Mouse (Mus musculus) liver, adult 2 months (tissue): ENCODE measurements around the gene Gclc.

ENCODE experiments used
- CTCF ChIP-seq: fragments of 200-500 bp; IDR thresholded peaks from 2 replicates; pipeline ENCODE4 v1.5.1; 2011; ENCODE audit warnings: low read depth, low read length, control low read depth
- POLR2A ChIP-seq: fragments of 200-500 bp; IDR thresholded peaks from 2 replicates; pipeline ENCODE4 v1.6.1; 2011; ENCODE audit warnings: low read length, control low read depth; ENCODE audit not compliant: insufficient read depth; ENCODE audit errors: extremely low read depth

GRCm38 (mm10) chr9:77835122-77835521 is 80.8 kb downstream of the Gclc start:
- TF ChIP-seq CTCF (no peak), POLR2A (no peak)
